Mouse (Mus musculus) embryo, embryonic 11 days (tissue): ENCODE results near the gene Invs.

Experiments
- DNase-seq: peaks from one replicate; pipeline ENCODE4 v3.0.0-alpha.2; 2015

Gene Invs

GRCm38 (mm10) chr4:48279498-48280134 is at the start of gene Invs, which contains the start of gene Erp44:
Gene Invs, plus strand, starts transcription at chr4:48279760.
Gene Erp44, minus strand, starts transcription at chr4:48279558.
- DNase-seq: peak; percentile 98

DNA sequence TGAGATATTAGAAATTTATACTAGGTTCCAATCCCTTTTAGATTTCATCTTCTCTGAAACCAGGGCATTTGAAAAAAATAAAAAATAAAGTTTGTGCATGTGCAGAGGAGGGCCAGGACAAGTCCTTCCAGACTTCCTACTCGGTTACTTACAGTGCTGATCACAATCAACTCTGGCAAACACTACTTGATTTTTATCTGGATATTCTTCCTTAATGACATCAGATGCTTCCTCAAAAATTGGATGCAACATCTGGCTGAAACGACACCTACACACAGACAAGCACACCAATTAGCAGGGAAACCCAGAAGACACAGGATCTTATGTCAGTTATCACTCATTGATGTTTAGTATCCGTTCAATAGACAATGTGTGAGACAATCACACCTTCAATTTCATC is 42.8 kb upstream of the Invs start:
- no peak for DNase-seq

DNA sequence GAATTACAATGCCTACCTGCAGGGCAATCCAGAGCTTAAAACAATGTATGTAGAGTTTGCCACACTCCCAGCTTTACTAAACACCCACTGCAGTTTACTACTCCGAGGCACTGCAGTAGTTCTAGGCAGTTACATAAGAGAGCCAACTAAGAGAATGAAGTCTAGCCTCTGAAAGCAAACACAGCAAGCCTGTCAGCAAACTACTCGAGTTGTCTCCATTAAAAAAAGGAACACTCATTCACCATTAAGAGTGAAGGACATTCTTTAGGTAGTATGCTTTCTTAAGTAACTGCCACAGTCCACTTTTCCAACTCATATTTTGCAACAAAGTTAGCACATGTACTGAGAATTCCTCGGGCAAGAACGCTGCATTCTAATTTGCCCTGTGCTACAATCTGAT is 40.5 kb upstream of the Invs start:
- DNase-seq: no peak

DNA sequence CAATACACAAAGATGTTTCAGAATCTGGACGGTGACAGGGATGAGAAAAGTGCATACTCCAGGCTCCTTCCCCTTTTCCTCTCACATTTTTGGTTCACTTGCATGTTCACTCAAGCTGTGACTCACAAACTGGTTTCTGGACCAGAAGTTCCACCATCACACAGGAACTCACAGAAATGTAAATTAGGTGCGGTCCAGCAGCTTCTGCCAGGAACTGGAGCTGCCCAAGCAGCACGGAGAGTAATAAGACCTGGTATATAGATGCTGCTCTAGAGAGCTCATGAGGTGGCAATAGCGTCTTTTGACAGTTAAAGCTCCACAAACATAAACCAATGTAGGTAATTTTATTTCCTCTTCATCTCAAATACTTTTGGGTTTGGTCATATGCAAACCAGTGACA is 37.1 kb upstream of the Invs start:
- no peak for DNase-seq

GRCm38 (mm10) chr4:48243737-48244136 is 35.8 kb upstream of the Invs start:
- no peak for DNase-seq

DNA sequence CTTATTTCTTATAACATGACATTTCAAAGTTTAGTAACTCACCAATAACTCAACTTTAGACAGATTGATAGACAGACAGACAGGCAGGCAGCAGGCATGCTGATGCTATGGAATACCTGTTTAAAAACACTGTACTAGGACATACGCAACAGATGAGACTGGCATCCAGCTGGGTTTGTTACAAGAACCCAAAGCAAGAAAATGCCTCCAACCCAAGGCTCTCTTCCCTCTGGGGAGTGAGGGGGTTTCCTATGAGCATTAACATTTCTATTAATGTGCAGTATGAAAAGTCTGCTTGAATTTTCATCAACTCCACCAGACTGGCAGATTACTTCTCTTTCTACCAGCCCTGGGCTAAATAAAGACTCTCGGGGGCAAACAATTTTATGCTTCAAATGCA is 35.3 kb upstream of the Invs start:
- no peak for DNase-seq

DNA sequence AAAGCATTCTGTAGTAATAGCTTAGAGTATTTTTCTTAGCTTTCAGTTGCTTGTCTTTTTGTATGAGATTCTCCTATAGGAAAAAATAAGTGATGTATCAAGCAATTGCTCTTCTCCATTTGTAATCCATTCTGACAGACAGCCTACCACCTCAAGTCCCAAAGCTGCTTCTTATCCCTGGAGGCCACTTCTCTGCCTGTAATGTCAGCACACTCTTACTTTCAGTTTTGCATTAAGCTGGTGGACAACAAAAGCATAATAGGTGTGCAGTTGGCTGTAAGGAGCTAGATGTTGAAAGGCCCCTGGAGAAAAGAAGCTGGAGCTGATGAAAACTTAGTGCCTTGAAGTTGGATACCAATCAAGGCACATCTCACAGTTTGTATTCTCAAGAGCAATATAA is 26.3 kb upstream of the Invs start:
- no peak for DNase-seq

GRCm38 (mm10) chr4:48258045-48258444 is 21.5 kb upstream of the Invs start:
- DNase-seq: no peak

- DNase-seq: no peak
Observed at GRCm38 (mm10) chr4:48267683-48268082, 11.9 kb upstream of the Invs start.

DNA sequence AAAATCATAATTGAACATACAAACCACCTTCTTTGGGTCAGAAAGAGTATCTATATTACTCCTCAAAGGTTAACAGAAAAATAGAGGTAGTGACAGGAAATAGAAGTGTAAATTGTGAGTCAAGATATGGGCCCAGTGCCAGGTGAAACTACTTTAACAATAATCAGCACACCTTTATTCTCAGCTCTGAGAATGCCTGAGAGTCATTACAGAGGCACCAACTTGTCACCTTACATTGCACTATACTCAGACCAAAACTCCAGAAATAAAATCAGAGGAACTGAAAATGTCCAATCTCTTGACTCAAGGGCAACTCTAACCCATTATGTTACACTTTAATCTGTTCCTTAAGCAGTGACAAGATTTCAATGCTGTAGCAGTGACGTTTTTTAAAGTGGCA is 11.4 kb upstream of the Invs start:
- no peak for DNase-seq

- DNase-seq: no peak
Observed at GRCm38 (mm10) chr4:48270532-48270931, 9.0 kb upstream of the Invs start.

- DNase-seq: no peak
Observed at GRCm38 (mm10) chr4:48271838-48272237, 7.7 kb upstream of the Invs start.

DNA sequence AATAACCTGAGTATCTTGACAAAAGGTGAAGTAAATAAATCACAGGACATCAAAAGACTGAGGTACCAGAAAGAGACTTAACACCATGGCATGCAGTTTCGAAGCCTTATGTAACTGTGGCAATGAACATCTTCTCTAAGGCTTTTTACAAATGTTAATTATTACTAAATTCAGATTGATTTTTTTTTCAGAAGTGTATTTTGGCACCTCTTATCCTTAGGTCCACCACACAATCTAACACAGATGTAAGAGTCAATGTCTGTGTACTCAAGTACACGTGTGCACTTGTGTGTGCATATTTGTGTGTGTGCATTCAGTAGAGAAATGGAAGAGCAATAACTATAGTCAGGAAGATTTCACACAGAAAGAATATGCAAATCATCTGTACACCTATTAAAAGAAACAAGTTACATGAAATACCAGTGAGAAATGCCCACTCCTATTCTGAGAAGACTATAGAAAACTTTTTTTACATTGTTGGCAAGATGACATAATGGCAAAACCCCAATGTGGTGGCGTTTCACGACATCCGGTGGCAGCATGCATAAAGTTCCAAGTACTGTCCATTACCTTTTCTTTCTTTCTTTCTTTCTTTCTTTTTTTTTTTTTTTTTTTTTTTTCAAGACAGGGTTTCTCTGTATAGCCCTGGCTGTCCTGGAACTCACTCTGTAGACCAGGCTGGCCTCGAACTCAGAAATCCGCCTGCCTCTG is 6.3 kb upstream of the Invs start:
- DNase-seq: no peak

DNA sequence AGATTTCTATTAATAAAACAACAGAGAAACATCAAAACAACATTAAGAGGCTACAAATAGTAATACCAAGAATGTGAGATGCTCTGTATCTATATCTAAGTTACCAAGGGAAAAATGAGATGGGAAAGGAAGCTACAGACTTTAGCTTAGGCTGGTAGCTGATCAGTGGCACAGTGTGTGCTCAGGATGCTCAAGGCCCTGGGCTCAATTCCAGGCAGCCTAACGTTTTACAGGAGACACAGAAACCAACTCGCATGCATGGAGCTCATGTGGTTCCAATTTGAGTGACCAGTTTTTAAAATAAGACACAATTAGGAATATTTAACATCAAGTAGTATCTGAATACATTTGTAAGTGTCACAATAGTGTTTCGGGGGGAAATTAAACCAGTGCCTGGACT is 3.8 kb upstream of the Invs start:
- no peak for DNase-seq

GRCm38 (mm10) chr4:48277011-48277410 is 2.5 kb upstream of the Invs start:
- DNase-seq: no peak

DNA sequence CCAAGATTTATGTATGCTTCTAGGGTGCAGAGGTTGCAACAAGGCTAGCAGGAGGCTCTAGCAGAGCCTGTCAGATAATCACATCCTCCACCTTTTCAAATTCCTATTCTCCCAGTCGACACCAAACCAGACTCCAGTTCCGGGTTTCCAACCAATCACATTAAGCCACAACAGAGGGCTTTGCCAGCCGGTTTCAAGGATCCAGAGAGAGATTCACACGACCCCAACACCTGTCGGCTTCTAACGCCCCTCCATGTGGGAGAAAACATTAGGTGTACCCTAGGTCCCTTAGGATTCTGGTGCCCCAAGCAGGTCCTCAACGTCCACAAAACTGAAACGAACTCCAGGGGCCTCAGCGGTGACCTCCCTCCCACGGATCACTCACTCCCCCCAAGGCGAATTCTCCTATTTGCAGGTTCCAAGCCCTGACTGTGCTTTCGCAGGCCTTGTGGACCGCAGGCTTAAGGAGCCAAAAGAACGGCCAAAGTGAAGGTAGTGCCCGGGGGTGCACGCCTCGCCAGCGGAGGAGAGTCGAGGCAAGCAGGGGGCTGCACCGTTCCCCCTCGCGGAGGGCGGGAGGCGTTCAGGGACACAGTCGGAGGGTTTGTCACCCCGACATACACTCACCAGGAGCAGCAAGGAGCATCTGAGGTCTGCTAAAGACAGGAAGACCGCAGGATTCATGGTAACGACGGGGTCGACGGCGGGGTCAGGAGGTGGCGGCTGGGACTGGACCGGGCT is 633 bp upstream of the Invs start:
- DNase-seq: peak; percentile 54

GRCm38 (mm10) chr4:48281121-48281520 is 1.6 kb downstream of the Invs start:
- no peak for DNase-seq

DNA sequence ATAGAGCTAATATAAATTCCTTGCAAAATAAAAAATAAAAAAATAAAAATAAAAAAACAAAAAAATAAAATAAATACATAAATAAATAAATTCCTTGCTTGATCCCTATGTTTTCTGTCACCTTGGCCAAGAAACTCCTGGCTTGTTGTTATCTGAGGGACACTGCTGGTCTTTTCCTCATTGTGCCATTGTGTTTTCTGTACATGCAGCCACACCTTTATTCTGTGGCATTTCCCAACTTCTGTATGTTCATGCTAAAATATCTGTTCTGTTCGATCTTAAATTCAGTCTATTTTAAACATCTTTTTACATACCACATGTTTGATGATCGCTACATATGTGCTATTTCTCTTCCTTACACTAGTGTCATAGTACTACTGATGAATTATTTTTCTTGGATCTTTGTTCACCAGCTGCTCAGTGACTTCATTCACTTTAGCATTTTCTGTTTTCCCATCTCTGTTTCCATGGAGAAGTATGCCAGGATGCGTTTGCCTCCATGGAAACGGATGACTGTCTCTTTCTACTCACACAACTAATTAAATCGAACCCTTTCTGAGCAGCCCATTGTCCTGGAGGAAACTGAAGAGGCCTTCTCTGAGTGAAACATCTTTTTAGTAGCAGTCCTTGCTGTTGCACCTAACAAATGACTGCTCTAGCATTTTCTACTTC is 7.7 kb downstream of the Invs start:
- peak; percentile 57 for DNase-seq

- no peak for DNase-seq
Observed at GRCm38 (mm10) chr4:48314814-48315213, 35.3 kb downstream of the Invs start.

- no peak for DNase-seq
Observed at GRCm38 (mm10) chr4:48316036-48316435, 36.5 kb downstream of the Invs start.

- DNase-seq: peak; percentile 2
Observed at GRCm38 (mm10) chr4:48321276-48321675, 41.7 kb downstream of the Invs start.

GRCm38 (mm10) chr4:48322095-48322494 is 42.5 kb downstream of the Invs start:
- DNase-seq: no peak

DNA sequence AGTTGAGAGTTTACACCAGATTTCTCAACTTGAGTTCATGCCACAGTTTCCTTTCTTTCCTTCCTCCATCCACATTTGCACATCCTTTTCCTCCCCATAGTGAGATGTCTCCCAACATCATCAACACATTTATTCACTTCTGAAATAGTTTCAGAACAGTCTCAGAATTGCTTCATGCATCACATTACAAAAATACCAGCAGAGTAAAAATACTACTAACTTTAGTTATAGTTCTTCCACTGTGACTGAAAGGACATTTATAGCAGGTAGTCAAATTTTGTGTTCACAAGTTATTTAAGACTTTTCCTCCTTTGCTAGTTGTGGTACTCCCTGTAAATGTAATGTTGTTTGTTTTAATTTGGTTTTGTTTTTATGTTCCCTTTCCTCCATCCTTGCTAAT is 47.6 kb downstream of the Invs start:
- DNase-seq: no peak

DNA sequence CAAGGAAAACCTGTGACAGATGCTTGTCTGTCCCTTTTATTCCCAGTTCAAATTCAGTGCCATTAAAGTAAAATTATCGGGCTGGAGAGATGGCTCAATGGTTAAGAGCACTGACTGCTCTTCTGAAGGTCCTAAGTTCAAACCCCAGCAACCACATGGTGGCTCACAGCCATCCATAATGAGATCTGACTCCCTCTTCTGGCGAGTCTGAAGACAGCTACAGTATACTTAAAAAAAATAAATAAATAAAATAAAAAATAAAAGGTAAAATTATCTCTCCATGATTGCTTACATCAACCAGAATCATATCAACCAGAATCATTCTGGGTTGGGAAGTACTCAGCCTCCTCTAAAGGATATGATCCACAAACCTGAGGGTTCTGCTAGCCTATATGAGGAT is 48.5 kb downstream of the Invs start:
- no peak for DNase-seq
